Mouse (Mus musculus) thymus, adult 2 months (tissue): ENCODE results near the gene Slc22a21. TPM values are rescaled to one million over a fixed set of nuclear protein-coding genes. Genes with fewer than 3 reads are reported as not detected.

Experiments
- DNase-seq: peaks from one replicate; pipeline ENCODE4 v3.0.0; 2021
- H3K27ac ChIP-seq: fragments of 200-500 bp; 2 replicates; pipeline ENCODE4 v1.5.1; 2012; ENCODE audit warnings: low read length, control low read depth; ENCODE audit not compliant: control insufficient read depth, insufficient read depth
- H3K27me3 ChIP-seq: fragments of 200-500 bp; 2 replicates; pipeline ENCODE4 v1.6.1; 2012; ENCODE audit warnings: mild to moderate bottlenecking, low read length, moderate library complexity, mixed read lengths; ENCODE audit not compliant: control insufficient read depth, insufficient read depth
- H3K36me3 ChIP-seq: fragments of 200-500 bp; 2 replicates; pipeline ENCODE4 v1.6.1; 2012; ENCODE audit warnings: mild to moderate bottlenecking, low read length, moderate library complexity; ENCODE audit not compliant: control insufficient read depth, insufficient read depth
- H3K4me1 ChIP-seq: fragments of 200-500 bp; replicated peaks from 2 replicates; pipeline ENCODE4 v1.6.1; 2012; ENCODE audit warnings: low read length; ENCODE audit not compliant: control insufficient read depth, insufficient read depth
- H3K4me3 ChIP-seq: fragments of 200-500 bp; 2 replicates; pipeline ENCODE4 v1.5.1; 2012; ENCODE audit warnings: mild to moderate bottlenecking, low read length, control low read depth, moderate library complexity; ENCODE audit not compliant: control insufficient read depth, insufficient read depth
- CTCF ChIP-seq: fragments of 200-500 bp; IDR thresholded peaks from 2 replicates; pipeline ENCODE4 v1.5.1; 2012; ENCODE audit warnings: mild to moderate bottlenecking, control low read depth, low read length, moderate library complexity, borderline replicate concordance; ENCODE audit not compliant: control insufficient read depth, poor library complexity, insufficient read depth; ENCODE audit errors: extremely low read depth
- POLR2A ChIP-seq: fragments of 200-500 bp; IDR thresholded peaks from 2 replicates; pipeline ENCODE4 v1.6.1; 2012; ENCODE audit warnings: mild to moderate bottlenecking, low read length, control low read depth, moderate library complexity; ENCODE audit not compliant: control insufficient read depth, poor library complexity, insufficient read depth; ENCODE audit errors: extremely low read depth
- WGBS: fragments of 180-500 bp; shearing (Covaris S2); methylation state at CpG from one replicate; pipeline ENCODE4 v1.1.7; 2018; 5-methylcytosine and 5-hydroxymethylcytosine counted together
- polyA plus RNA-seq: library from polyadenylated mRNA; depleted of rRNA; stranded (reverse); fragments of >200 nt; gene quantifications from 2 replicates; pipeline ENCODE4 v1.2.3, GENCODE M21; 2012; rRNA removed

Slc22a21 gene
- polyA plus RNA-seq, 1 experiment = 1.3 TPM

DNA sequence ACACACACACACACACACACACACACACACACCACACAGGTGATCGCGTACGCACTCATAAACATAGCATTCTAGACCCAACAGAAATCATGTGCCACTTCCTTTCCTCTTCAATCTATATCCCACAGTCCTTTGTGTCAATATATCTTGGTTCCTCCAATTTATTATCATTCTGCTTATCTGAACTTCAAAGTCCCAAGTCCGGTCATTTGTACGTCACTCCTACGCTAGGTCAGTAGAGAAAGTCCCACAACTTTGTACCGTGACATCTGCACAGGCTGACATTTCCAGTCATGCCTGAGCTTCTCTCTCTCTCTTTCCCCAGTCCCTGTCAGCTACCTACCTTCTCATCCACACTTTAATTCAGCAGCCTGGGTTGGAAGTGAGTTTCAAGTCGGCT, 71.4 kb downstream of the Slc22a21 start:
- H3K27ac ChIP-seq = no peak overlapping the region
- H3K27me3 ChIP-seq = no peaks in the 10 kb centered on the region
- WGBS = 93% methylated on average over 8 of the region's 8 CpGs
- no peaks in the 10 kb centered on the region for H3K4me1 ChIP-seq
- no peak for DNase-seq
- no peak for TF ChIP-seq CTCF
- TF ChIP-seq POLR2A = no peak
- no peak overlapping the region for H3K4me3 ChIP-seq
- H3K36me3 ChIP-seq = no peaks in the 10 kb centered on the region

DNA sequence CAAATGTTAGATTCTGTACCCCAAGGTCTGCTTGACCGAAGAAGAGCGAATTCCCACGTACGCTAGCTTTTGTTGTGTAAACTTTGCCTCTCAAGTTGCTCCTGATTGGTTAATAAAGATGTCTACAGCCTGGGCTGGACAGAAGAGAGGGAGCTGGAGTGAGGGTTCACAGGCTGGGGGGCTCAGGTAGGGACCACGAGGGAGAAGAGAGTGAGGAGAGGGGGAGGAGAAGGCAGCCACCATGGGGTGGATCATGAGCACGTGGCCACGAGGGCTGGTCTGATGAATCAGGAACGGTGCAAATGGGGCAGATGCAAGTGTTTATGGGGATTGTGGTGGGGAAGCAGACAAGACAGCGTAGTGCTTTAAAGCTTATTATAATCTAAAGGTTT, 75.6 kb downstream of the Slc22a21 start:
- Histone ChIP-seq H3K27me3 (no peaks in the 10 kb centered on the region), H3K27ac (no peak overlapping the region), H3K4me1 (no peaks in the 10 kb centered on the region), H3K36me3 (no peaks in the 10 kb centered on the region), H3K4me3 (no peak overlapping the region)
- DNase-seq = no peak
- TF ChIP-seq CTCF (no peak), POLR2A (no peak)
- WGBS = 93% methylated on average over 9 of the region's 9 CpGs

DNA sequence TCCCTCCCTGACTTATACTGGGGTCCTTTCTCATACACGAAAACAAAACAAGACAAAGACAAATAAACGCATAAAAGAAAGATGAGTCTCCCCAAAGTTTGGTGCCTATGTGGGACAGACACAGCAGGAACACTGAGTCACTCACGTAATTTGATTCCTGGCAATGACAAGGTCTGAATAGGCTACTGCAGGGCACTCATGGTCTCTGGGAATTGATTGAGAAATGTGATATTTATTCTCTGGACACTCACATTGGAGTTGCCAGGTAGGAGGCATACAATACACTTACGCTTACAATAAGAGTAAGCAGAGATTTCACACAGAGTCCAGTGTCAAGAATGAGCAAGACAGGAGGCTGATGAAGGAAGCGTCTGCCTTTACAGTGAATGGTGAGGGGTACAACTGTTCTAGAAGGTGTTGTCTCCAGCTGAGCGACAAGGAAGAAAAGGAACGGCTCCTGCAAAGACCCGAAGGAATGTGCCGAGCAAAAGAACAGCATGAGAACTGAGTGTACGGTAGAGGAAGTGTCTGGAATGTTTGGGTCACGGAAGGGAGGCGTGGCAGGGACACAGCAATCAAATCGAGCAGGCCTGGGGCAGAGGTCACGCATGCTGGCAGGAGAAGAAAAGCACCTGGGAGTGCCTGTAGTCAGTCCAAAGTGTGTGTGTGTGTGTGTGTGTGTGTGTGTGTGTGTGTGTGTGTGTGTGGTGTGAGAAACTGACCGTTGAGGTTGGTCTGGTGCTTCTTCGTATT, 76.2 kb downstream of the Slc22a21 start:
- H3K27me3 ChIP-seq = no peaks in the 10 kb centered on the region
- no peak for TF ChIP-seq CTCF
- no peak for TF ChIP-seq POLR2A
- WGBS = 90% methylated on average over 16 of the region's 16 CpGs
- DNase-seq = no peak
- H3K4me1 ChIP-seq = no peaks in the 10 kb centered on the region
- no peak overlapping the region for H3K4me3 ChIP-seq
- H3K36me3 ChIP-seq = no peaks in the 10 kb centered on the region
- H3K27ac ChIP-seq = no peak overlapping the region

DNA sequence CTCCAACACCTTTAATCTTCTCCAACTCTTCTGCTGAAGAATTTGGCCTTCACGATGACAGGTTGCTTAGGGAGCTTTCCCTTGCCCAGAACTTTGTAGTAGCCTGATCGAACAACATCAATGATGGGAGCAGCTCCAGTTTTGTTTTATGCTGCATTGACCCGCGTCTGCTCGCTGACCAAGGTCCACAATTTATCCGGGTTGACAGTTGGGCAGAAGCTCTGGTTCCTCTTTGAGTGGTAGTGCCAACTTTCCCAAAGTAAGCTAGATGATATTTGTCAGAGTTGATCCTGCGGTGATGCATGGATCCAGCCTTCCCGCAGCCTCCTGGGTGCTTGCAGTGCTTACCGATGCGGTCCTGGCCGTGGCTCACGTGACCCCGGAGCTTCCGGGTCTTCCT, 77.4 kb downstream of the Slc22a21 start:
- WGBS = 96% methylated on average over 14 of the region's 14 CpGs
- Histone ChIP-seq H3K4me1 (no peaks in the 10 kb centered on the region), H3K36me3 (no peaks in the 10 kb centered on the region), H3K27me3 (no peaks in the 10 kb centered on the region), H3K4me3 (no peak overlapping the region), H3K27ac (no peak overlapping the region)
- DNase-seq = no peak
- TF ChIP-seq POLR2A (no peak), CTCF (no peak)

DNA sequence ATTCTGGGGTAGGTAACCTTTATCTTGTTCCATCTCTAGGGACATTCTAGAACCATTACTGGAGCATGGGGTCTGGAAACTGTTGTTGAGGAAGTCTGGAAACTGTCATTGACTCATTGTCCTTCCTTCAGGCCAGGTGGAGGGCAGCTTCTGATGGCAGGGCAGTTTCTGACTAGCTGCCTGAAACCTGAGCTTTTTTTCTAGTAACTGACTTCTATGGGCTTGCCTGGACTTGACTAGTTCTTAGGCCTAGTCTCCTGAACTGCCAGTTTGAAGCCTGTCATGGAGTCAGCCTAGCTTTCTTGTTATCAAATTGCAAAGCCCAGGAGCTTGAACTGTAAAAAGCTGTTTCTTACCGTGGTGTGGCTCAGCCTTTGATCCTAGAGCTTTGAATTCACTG, 79.1 kb downstream of the Slc22a21 start:
- TF ChIP-seq CTCF (no peak), POLR2A (no peak)
- H3K27ac ChIP-seq = no peak overlapping the region
- WGBS = 21% methylated on average over 1 of the region's 1 CpGs

DNA sequence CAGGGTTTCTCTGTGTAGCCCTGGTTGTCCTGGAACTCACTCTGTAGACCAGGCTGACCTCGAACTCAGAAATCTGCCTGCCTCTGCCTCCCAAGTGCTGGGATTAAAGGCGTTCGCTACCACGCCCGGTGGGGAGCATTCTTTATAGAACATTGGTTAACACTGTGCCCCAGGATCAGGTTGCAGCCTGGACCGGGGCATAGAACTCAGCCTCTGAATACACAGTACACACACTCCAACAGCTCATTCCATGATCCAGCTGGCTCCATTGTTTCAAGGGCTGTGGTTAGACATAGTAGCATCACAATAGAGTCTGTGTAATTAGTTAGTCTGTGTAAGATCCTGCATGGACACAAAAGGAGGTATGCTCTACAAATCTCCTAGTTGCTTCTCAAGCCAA, 80.2 kb downstream of the Slc22a21 start:
- DNase-seq = no peak
- Histone ChIP-seq H3K27me3 (no peaks in the 10 kb centered on the region), H3K36me3 (no peaks in the 10 kb centered on the region), H3K4me3 (no peak overlapping the region), H3K4me1 (no peaks in the 10 kb centered on the region), H3K27ac (no peak overlapping the region)
- TF ChIP-seq POLR2A = no peak
- WGBS = 97% methylated on average over 6 of the region's 6 CpGs

More for the DNA sequence above, 79.1 kb downstream of the Slc22a21 start:
- H3K27me3 ChIP-seq = no peaks in the 10 kb centered on the region
- no peaks in the 10 kb centered on the region for H3K36me3 ChIP-seq
- H3K4me3 ChIP-seq = no peak overlapping the region
- no peak for DNase-seq
- no peaks in the 10 kb centered on the region for H3K4me1 ChIP-seq

Other genes starting within 250 kb of the Slc22a21 start
- gene Irf1, start 210.3 kb downstream of the Slc22a21 start, polyA plus RNA-seq = 162 and 169 TPM in 2 replicates
- 0.86 and 0.98 TPM in 2 replicates for gene Gm17334, start 207.1 kb downstream of the Slc22a21 start, polyA plus RNA-seq
- gene Gm12216, start 121.1 kb downstream of the Slc22a21 start, polyA plus RNA-seq = 9.2 and 11.1 TPM in 2 replicates
- gene Slc22a5, start 88.7 kb downstream of the Slc22a21 start, polyA plus RNA-seq = 16.4 and 18.8 TPM in 2 replicates
- 1.2 and 1.6 TPM in 2 replicates for gene Slc22a4, start 47.8 kb upstream of the Slc22a21 start, polyA plus RNA-seq
- 51.8 and 62.0 TPM in 2 replicates for gene Pdlim4, start 88.7 kb upstream of the Slc22a21 start, polyA plus RNA-seq
- gene P4ha2, start 119.8 kb upstream of the Slc22a21 start, polyA plus RNA-seq = 4.6 and 4.8 TPM in 2 replicates